Mouse (Mus musculus) kidney, embryonic 16.5 days (tissue): ENCODE measurements around the gene Brca1. TPM values are rescaled to one million over a fixed set of nuclear protein-coding genes. Genes with fewer than 3 reads are reported as not detected.
A peak's percentile ranks its signal among the peaks of the same experiment; 100 is the strongest.
"Not testable (repeated sequence)": the region's sequence is repeated elsewhere in the genome, so short reads cannot be mapped to it uniquely, and the experiment has no call there.

Experiments
- ATAC-seq: fragments of 200-750 bp; cut with Nextera tagmentation; 2 replicates; pipeline ENCODE4 v1.8.0; 2017; ENCODE audit warnings: moderate TSS enrichment; ENCODE audit not compliant: low FRiP score, low TSS enrichment
- H3K27ac ChIP-seq: fragments of 300-500 bp; sonication (generic); 2 replicates; pipeline ENCODE4 v1.5.1; 2014; ENCODE audit warnings: low read length
- H3K27me3 ChIP-seq: fragments of 300-500 bp; sonication (generic); 2 replicates; pipeline ENCODE4 v1.6.1; 2014; ENCODE audit warnings: low read length, control low read depth, mixed read lengths; ENCODE audit not compliant: insufficient read depth
- H3K36me3 ChIP-seq: fragments of 300-500 bp; sonication (generic); 2 replicates; pipeline ENCODE4 v1.6.1; 2014; ENCODE audit warnings: low read length, control low read depth, mixed read lengths; ENCODE audit not compliant: insufficient read depth
- H3K4me1 ChIP-seq: fragments of 300-500 bp; sonication (generic); 2 replicates; pipeline ENCODE4 v1.6.1; 2014; ENCODE audit warnings: low read length, control low read depth, mixed read lengths; ENCODE audit not compliant: insufficient read depth
- H3K4me2 ChIP-seq: fragments of 300-500 bp; sonication (generic); replicated peaks from 2 replicates; pipeline ENCODE4 v1.6.1; 2014; ENCODE audit warnings: low read depth, low read length
- H3K4me3 ChIP-seq: fragments of 300-500 bp; sonication (generic); 2 replicates; pipeline ENCODE4 v1.5.1; 2014; ENCODE audit warnings: mild to moderate bottlenecking, low read length
- H3K9ac ChIP-seq: fragments of 300-500 bp; sonication (generic); replicated peaks from 2 replicates; pipeline ENCODE4 v1.6.1; 2014; ENCODE audit warnings: low read length
- H3K9me3 ChIP-seq: fragments of 300-500 bp; sonication (generic); 2 replicates; pipeline ENCODE4 v1.6.1; 2016; ENCODE audit warnings: low read length, control low read depth
- WGBS: fragments of 180-500 bp; shearing (Covaris S2); extraction: QIAGEN DNeasy Blood & Tissue Kit; methylation state at CpG from one replicate; pipeline ENCODE4 v1.1.7; 2014; 5-methylcytosine and 5-hydroxymethylcytosine counted together
- polyA plus RNA-seq: library from polyadenylated mRNA; unstranded; fragments of >200 nt; fragmentation: Nextera tagmentation; extraction: Ambion mirVana; gene quantifications from 2 replicates; pipeline ENCODE4 v1.2.1, GENCODE M21; 2015

Brca1 gene
- polyA plus RNA-seq, 1 experiment from 2014 or later, result 12.5 TPM

DNA sequence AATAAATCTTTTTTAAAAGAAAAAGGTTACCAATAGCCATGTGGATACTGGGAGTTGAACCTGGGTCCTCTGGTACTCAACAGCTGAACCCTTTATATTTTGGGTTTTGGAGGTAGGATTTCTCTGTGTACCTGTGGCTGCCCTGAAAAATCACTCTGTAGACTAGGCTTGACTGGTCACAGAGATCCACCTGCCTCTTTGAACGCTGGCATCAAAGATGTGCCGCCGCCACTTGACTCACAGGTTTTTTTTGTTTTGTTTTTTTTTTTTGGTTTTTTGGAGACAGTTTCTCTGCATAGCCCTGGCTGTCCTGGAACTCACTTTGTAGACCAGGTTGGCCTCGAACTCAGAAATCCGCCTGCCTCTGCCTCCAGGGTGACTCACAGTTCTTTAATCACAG is 104.0 kb downstream of the Brca1 start:
- no peaks in the 10 kb centered on the region for H3K9me3 ChIP-seq
- peaks cover 28% of the 10 kb centered on the region for H3K36me3 ChIP-seq
- H3K27ac ChIP-seq, result peak overlapping the region; percentile 80
- ATAC-seq, result no peak
- peak overlapping the region; percentile 55 for H3K4me2 ChIP-seq
- H3K4me1 ChIP-seq, result peaks cover 23% of the 10 kb centered on the region
- 83% methylated on average over 5 of the region's 5 CpGs for WGBS
- H3K9ac ChIP-seq, result no peak overlapping the region; the same call in 1 of the 2 replicates
- peak overlapping the region; percentile 54 for H3K4me3 ChIP-seq
- H3K27me3 ChIP-seq, result no peaks in the 10 kb centered on the region

DNA sequence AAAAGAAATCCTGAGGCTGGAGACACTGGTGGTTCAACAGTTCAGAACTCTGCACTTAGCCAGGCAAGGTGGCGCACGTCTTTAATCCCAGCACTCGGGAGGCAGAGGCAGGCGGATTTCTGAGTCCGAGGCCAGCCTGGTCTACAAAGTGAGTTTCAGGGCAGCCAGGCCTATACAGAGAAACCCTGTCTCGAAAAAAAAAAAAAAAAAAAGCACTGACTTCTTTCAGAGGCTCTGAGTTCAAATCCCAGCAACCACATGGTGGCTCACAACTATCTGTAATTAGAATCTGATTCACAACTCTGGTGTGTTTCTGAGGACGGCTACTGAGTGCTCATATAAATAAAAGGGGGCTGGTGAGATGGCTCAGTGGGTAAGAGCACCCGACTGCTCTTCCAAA is 104.9 kb downstream of the Brca1 start:
- H3K27ac ChIP-seq, H3K4me3 ChIP-seq, H3K27me3 ChIP-seq, H3K4me2 ChIP-seq, H3K9ac ChIP-seq, ATAC-seq, H3K9me3 ChIP-seq: not testable (repeated sequence)
- H3K4me1 ChIP-seq, result peaks cover 23% of the 10 kb centered on the region
- H3K36me3 ChIP-seq, result peaks cover 28% of the 10 kb centered on the region
- WGBS, result 91% methylated on average over 8 of the region's 8 CpGs

DNA sequence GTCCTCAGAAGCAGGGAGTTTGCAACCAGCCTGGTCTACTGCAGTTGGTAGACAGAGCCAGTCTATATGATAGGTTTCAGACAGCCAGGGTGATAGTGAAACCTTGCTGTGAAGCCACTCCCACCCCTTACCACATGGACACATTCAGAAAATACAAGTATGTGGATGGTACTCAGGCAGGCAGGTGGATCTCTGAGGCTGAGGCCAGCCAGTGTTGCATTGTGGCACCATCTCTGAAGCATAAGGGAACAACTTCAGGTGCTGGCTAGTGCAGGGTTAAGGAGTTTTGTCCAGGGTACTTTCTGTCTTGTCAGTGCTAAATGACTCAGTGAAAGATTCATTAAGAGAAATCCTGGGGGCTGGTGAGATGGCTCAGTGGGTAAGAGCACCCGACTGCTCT is 105.4 kb downstream of the Brca1 start:
- H3K4me3 ChIP-seq, result no peak overlapping the region
- ATAC-seq, result no peak
- WGBS, result 75% methylated on average over 1 of the region's 1 CpGs
- peaks cover 28% of the 10 kb centered on the region for H3K36me3 ChIP-seq
- no peak overlapping the region for H3K9ac ChIP-seq
- H3K27me3 ChIP-seq, result no peaks in the 10 kb centered on the region
- no peak overlapping the region for H3K4me2 ChIP-seq
- H3K27ac ChIP-seq, result no peak overlapping the region
- no peaks in the 10 kb centered on the region for H3K9me3 ChIP-seq
- H3K4me1 ChIP-seq, result peaks cover 23% of the 10 kb centered on the region

DNA sequence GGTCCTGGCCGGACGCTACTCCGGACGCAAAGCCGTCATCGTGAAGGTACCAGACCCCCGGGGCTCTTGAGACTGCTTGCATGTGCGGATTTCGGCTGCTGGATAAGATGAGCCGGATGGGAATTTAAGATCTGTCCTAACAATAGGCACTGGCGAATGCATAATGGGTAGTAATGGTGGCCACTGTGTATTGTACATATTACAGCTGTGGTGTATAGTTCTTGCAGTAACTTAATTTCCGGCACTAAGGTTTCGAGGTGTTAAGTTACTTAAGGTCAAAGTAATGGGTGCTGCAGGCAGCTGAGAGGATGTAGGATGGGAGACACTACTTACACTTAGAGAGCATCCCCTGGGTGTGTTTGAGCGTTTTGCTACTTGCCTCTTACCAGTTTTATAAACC is 109.0 kb downstream of the Brca1 start:
- under 1% methylated on average over 14 of the region's 14 CpGs for WGBS

GRCm38 (mm10) chr11:101442127-101442693 is 109.5 kb downstream of the Brca1 start, which contains the start of gene Rpl27:
TSS of gene Rpl27 (plus strand) at chr11:101442298.
- peak within 1 kb of the TSS; percentile 93 for H3K27ac ChIP-seq
- WGBS, result under 1% methylated on average over 42 of the region's 42 CpGs
- peak; percentile 98 for ATAC-seq
- H3K9me3 ChIP-seq, result no peaks in the 10 kb centered on the region
- peak within 1 kb of the TSS; percentile 69 for H3K4me2 ChIP-seq
- H3K4me3 ChIP-seq, result peak within 1 kb of the TSS; percentile 90
- H3K27me3 ChIP-seq, result no peaks in the 10 kb centered on the region
- H3K36me3 ChIP-seq, result peaks cover 28% of the 10 kb centered on the region
- H3K4me1 ChIP-seq, result peaks cover 18% of the 10 kb centered on the region
- peak within 1 kb of the TSS; percentile 97 for H3K9ac ChIP-seq

More for the DNA sequence above, 109.0 kb downstream of the Brca1 start:
- Histone ChIP-seq H3K4me3 (peak overlapping the region; percentile 90), H3K4me1 (peaks cover 18% of the 10 kb centered on the region), H3K4me2 (peak overlapping the region; percentile 69), H3K27ac (peak overlapping the region; percentile 93), H3K9me3 (no peaks in the 10 kb centered on the region), H3K27me3 (no peaks in the 10 kb centered on the region), H3K36me3 (peaks cover 28% of the 10 kb centered on the region), H3K9ac (peak overlapping the region; percentile 97)
- ATAC-seq, result no peak

- peaks cover 28% of the 10 kb centered on the region for H3K36me3 ChIP-seq
- not testable (repeated sequence) for ATAC-seq, H3K9me3 ChIP-seq, H3K27me3 ChIP-seq, H3K27ac ChIP-seq
- H3K4me1 ChIP-seq, result peaks cover 18% of the 10 kb centered on the region
- H3K4me2 ChIP-seq, result peak overlapping the region; percentile 54
- peak overlapping the region; percentile 90 for H3K4me3 ChIP-seq
- H3K9ac ChIP-seq, result peak overlapping the region; percentile 46; the same call in 1 of the 2 replicates
- WGBS, result 41% methylated on average over 14 of the region's 15 CpGs
These were observed 110.2 kb downstream of the Brca1 start for GRCm38 (mm10) chr11:101441450-101442126.

Other genes starting within 250 kb of the Brca1 start
- gene Becn1, start 249.7 kb downstream of the Brca1 start, polyA plus RNA-seq, result 176 and 188 TPM in 2 replicates
- gene Psme3, start 235.7 kb downstream of the Brca1 start, polyA plus RNA-seq, result 142 and 148 TPM in 2 replicates
- 1.7 and 2.0 TPM in 2 replicates for gene Aoc2, start 226.9 kb downstream of the Brca1 start, polyA plus RNA-seq
- gene Aoc3, start 221.3 kb downstream of the Brca1 start, polyA plus RNA-seq, result 0.86 and 1.3 TPM in 2 replicates
- 2.8 and 3.6 TPM in 2 replicates for gene G6pc, start 184.4 kb downstream of the Brca1 start, polyA plus RNA-seq
- 79.2 and 84.1 TPM in 2 replicates for gene Aarsd1, start 134.3 kb downstream of the Brca1 start, polyA plus RNA-seq
- 10.0 and 16.9 TPM in 2 replicates for gene Gm27029, start 127.2 kb downstream of the Brca1 start, polyA plus RNA-seq
- gene Rundc1, start 126.9 kb downstream of the Brca1 start, polyA plus RNA-seq, result 22.8 and 23.8 TPM in 2 replicates
- 10.1 and 10.9 TPM in 2 replicates for gene Ptges3l, start 126.6 kb downstream of the Brca1 start, polyA plus RNA-seq
- 267 and 290 TPM in 2 replicates for gene Rpl27, start 109.7 kb downstream of the Brca1 start, polyA plus RNA-seq
- 17.9 and 18.6 TPM in 2 replicates for gene Ifi35, start 103.5 kb downstream of the Brca1 start, polyA plus RNA-seq
- gene Rnd2, start 87.0 kb downstream of the Brca1 start, polyA plus RNA-seq, result 10.9 and 11.3 TPM in 2 replicates
- 36.5 and 39.3 TPM in 2 replicates for gene Vat1, start 85.7 kb downstream of the Brca1 start, polyA plus RNA-seq
- 84.7 and 90.0 TPM in 2 replicates for gene Nbr1, start 194 bp upstream of the Brca1 start, polyA plus RNA-seq
- 7.0 and 8.2 TPM in 2 replicates for gene Tmem106a, start 30.3 kb upstream of the Brca1 start, polyA plus RNA-seq
- gene Gm11634, start 47.3 kb upstream of the Brca1 start, polyA plus RNA-seq, result not detected in 2 replicates
- gene Rdm1, start 75.2 kb upstream of the Brca1 start, polyA plus RNA-seq, result 41.7 and 43.1 TPM in 2 replicates
- gene Arl4d, start 113.6 kb upstream of the Brca1 start, polyA plus RNA-seq, result 5.1 and 6.4 TPM in 2 replicates
- gene Dhx8, start 181.0 kb upstream of the Brca1 start, polyA plus RNA-seq, result 31.3 and 33.2 TPM in 2 replicates
- 51.0 and 63.2 TPM in 2 replicates for gene Etv4, start 233.4 kb upstream of the Brca1 start, polyA plus RNA-seq